Mouse (Mus musculus): ENCODE measurements around the gene Ezr. TPM values are rescaled to one million over a fixed set of nuclear protein-coding genes. Genes with fewer than 3 reads are reported as not detected.
"Not testable (repeated sequence)": the region's sequence is repeated elsewhere in the genome, so short reads cannot be mapped to it uniquely, and the experiment has no call there.

Gene Ezr
- polyA plus RNA-seq, 1 experiment from 2014 or later, result 52.2 TPM

- H3K27ac ChIP-seq; H3K4me2 ChIP-seq (replicated peaks); H3K27me3 ChIP-seq; H3K9ac ChIP-seq; H3K4me1 ChIP-seq; H3K36me3 ChIP-seq; H3K4me3 ChIP-seq; H3K9me3 ChIP-seq; ATAC-seq (ENCODE audit: insufficient number of reproducible peaks, insufficient read depth, low FRiP score, low TSS enrichment): not testable (repeated sequence)
- 72% methylated on average over 9 of the region's 9 CpGs for WGBS
Observed at GRCm38 (mm10) chr17:6695712-6696111, 86.9 kb downstream of the Ezr start.

- 11% methylated on average over 2 of the region's 2 CpGs for WGBS
Observed at GRCm38 (mm10) chr17:6691596-6691995, 91.0 kb downstream of the Ezr start.

GRCm38 (mm10) chr17:6689344-6689743 lies 93.2 kb downstream of the Ezr start:
- WGBS, result 66% methylated on average over 2 of the region's 4 CpGs
- H3K27me3 ChIP-seq; H3K9ac ChIP-seq; ATAC-seq (ENCODE audit: insufficient number of reproducible peaks, insufficient read depth, low FRiP score, low TSS enrichment); H3K36me3 ChIP-seq; H3K27ac ChIP-seq; H3K4me1 ChIP-seq; H3K4me2 ChIP-seq (replicated peaks); H3K9me3 ChIP-seq; H3K4me3 ChIP-seq: not testable (repeated sequence)

More at GRCm38 (mm10) chr17:6691596-6691995, 91.0 kb downstream of the Ezr start:
- H3K4me3 ChIP-seq; H3K4me1 ChIP-seq; H3K27ac ChIP-seq; ATAC-seq (ENCODE audit: insufficient number of reproducible peaks, insufficient read depth, low FRiP score, low TSS enrichment); H3K4me2 ChIP-seq (replicated peaks); H3K27me3 ChIP-seq; H3K36me3 ChIP-seq; H3K9ac ChIP-seq; H3K9me3 ChIP-seq: not testable (repeated sequence)

Other genes starting within 250 kb of the Ezr start
- gene Dynlt1c, start 181.1 kb downstream of the Ezr start, polyA plus RNA-seq (2016; fragmentation: Nextera tagmentation; extraction: Ambion mirVana), result 51.4 and 65.5 TPM in 2 replicates
- 284 and 298 TPM in 2 replicates for gene Dynlt1f, start 126.9 kb downstream of the Ezr start, polyA plus RNA-seq (2016; fragmentation: Nextera tagmentation; extraction: Ambion mirVana)
- gene Sytl3, start 123.7 kb downstream of the Ezr start, polyA plus RNA-seq (2016; fragmentation: Nextera tagmentation; extraction: Ambion mirVana), result 0.13 and 0.24 TPM in 2 replicates
- 31.6 and 34.7 TPM in 2 replicates for gene Rsph3b, start 165.9 kb upstream of the Ezr start, polyA plus RNA-seq (2016; fragmentation: Nextera tagmentation; extraction: Ambion mirVana)
- 58.0 and 61.1 TPM in 2 replicates for gene Tagap1, start 178.4 kb upstream of the Ezr start, polyA plus RNA-seq (2016; fragmentation: Nextera tagmentation; extraction: Ambion mirVana)
- gene Rnaset2b, start 187.8 kb upstream of the Ezr start, polyA plus RNA-seq (2016; fragmentation: Nextera tagmentation; extraction: Ambion mirVana), result 150 and 164 TPM in 2 replicates
- 0.09 TPM in 1 of 2 replicates, not detected in the other for gene Gm49721, start 196.1 kb upstream of the Ezr start, polyA plus RNA-seq (2016; fragmentation: Nextera tagmentation; extraction: Ambion mirVana)
- gene Gm1604a, start 242.8 kb upstream of the Ezr start, polyA plus RNA-seq (2016; fragmentation: Nextera tagmentation; extraction: Ambion mirVana), result not detected in 2 replicates